Mouse (Mus musculus) MEL (cell line): ENCODE data around the gene Itln1.

Experiments used
- BHLHE40 ChIP-seq: IDR thresholded peaks from 2 replicates; pipeline ENCODE4 v1.6.1; 2012; ENCODE audit warnings: low read depth, mild to moderate bottlenecking, inconsistent platforms, low read length, improper control_type of control experiment, borderline replicate concordance
- CHD1 ChIP-seq: IDR thresholded peaks from 2 replicates; pipeline ENCODE4 v1.6.1; 2012; ENCODE audit warnings: low read depth, mild to moderate bottlenecking, inconsistent platforms, low read length, improper control_type of control experiment
- CHD2 ChIP-seq: IDR thresholded peaks from 2 replicates; pipeline ENCODE4 v1.6.1; 2011; ENCODE audit warnings: low read length, improper control_type of control experiment
- CTCF ChIP-seq, 3 experiments: IDR thresholded peaks in 2 of 3; conservative IDR thresholded peaks in 1 of 3; 2 replicates each; pipeline ENCODE4 v1.5.1; 2011 to 2012; ENCODE audit warnings: low read length in 3 of 3, low read depth in 2 of 3, mild to moderate bottlenecking in 2 of 3, improper control_type of control experiment in 1 of 3, inconsistent platforms in 1 of 3, mixed read lengths in 1 of 3, moderate library complexity in 1 of 3; ENCODE audit not compliant: control insufficient read depth in 1 of 3, insufficient read depth in 1 of 3, poor library complexity in 1 of 3, severe bottlenecking in 1 of 3
- GABPA ChIP-seq: IDR thresholded peaks from 2 replicates; pipeline ENCODE4 v1.6.1; 2012; ENCODE audit warnings: low read depth, mild to moderate bottlenecking, inconsistent platforms, low read length, improper control_type of control experiment, moderate library complexity
- MYB ChIP-seq: IDR thresholded peaks from 2 replicates; pipeline ENCODE4 v1.6.1; 2011; ENCODE audit warnings: mild to moderate bottlenecking, low read depth, low read length, improper control_type of control experiment
- NELFE ChIP-seq: IDR thresholded peaks from 2 replicates; pipeline ENCODE4 v1.6.1; 2011; ENCODE audit warnings: low read depth, low read length, improper control_type of control experiment
- POLR2A ChIP-seq, 2 experiments: IDR thresholded peaks; 2 replicates each; pipeline ENCODE4 v1.6.1; 2011 to 2012; ENCODE audit warnings: low read length in 2 of 2, mild to moderate bottlenecking in 2 of 2, control low read depth in 1 of 2, improper control_type of control experiment in 1 of 2, low read depth in 1 of 2, moderate library complexity in 1 of 2; ENCODE audit not compliant: control insufficient read depth in 1 of 2, insufficient read depth in 1 of 2, poor library complexity in 1 of 2
- RCOR1 ChIP-seq: IDR thresholded peaks from 2 replicates; pipeline ENCODE4 v1.6.1; 2012; ENCODE audit warnings: low read depth, mild to moderate bottlenecking, inconsistent platforms, low read length, improper control_type of control experiment
- TBP ChIP-seq: IDR thresholded peaks from 2 replicates; pipeline ENCODE4 v1.8.0; 2011; ENCODE audit warnings: low read depth, low read length, improper control_type of control experiment
- USF2 ChIP-seq, 2 experiments: IDR thresholded peaks; 2 replicates each; pipeline ENCODE4 v1.6.1; 2011 to 2012; ENCODE audit warnings: improper control_type of control experiment in 2 of 2, low read length in 2 of 2, borderline replicate concordance in 1 of 2, inconsistent platforms in 1 of 2, low read depth in 1 of 2, mild to moderate bottlenecking in 1 of 2; ENCODE audit not compliant: insufficient read depth in 1 of 2
- ZMIZ1 ChIP-seq: IDR thresholded peaks from 2 replicates; pipeline ENCODE4 v1.6.1; 2012; ENCODE audit warnings: low read depth, mild to moderate bottlenecking, inconsistent platforms, low read length, improper control_type of control experiment, moderate library complexity

DNA sequence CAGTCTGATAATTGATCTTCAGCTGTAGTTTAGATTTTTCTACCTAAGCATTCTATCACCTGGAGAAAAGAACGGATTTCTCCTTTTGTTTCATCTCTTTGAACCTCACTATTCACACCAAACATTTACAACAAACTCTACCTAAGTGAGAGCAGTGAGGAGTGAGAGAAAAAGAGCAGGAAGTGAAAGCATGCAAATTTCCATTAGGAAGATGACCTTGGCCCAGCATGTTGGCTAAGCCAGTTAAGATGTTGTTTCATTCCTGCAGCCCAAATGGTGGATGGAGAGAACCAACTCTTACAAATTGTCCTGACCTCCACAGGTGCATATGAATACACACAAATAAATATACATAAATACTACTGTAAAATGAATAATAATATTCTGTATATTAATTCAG, 5.6 kb upstream of the Itln1 start:
- TF ChIP-seq CHD1 (no peak), RCOR1 (no peak), MYB (no peak), USF2 (IDR thresholded peaks at IDR 0.05; ENCODE audit: borderline replicate concordance in 1 of 2, insufficient read depth in 1 of 2, low read depth in 1 of 2, low read length in 2 of 2) (0 out of 4 replicates have a peak, but pooled peaks of 1 of the 2 experiments have one; percentile 10), TBP (no peak), CTCF (IDR thresholded peaks at IDR 0.05 in 2 of 3, conservative IDR thresholded peaks at IDR 0.05 in 1 of 3; ENCODE audit: control insufficient read depth in 1 of 3, insufficient read depth in 1 of 3, low read depth in 2 of 3, low read length in 3 of 3, poor library complexity in 1 of 3, severe bottlenecking in 1 of 3) (no peak; a peak in 1 of 6 replicates), NELFE (no peak), BHLHE40 (no peak), GABPA (no peak), POLR2A (IDR thresholded peaks at IDR 0.05; ENCODE audit: control insufficient read depth in 1 of 2, insufficient read depth in 1 of 2, low read depth in 1 of 2, low read length in 2 of 2, poor library complexity in 1 of 2) (no peak), ZMIZ1 (no peak), CHD2 (no peak)
